Mouse (Mus musculus) gastrocnemius, postnatal 14 days (tissue): ENCODE measurements around the gene Slc25a14. TPM values are rescaled to one million over a fixed set of nuclear protein-coding genes. Genes with fewer than 3 reads are reported as not detected.

Experiments
- microRNA-seq, 2 experiments: library from miRNA; unstranded; fragments of <30 nt; microRNA quantifications; one replicate each; pipeline ENCODE4 v1.2.0; 2021
- total RNA-seq, 2 experiments: library from RNA; stranded (reverse); gene quantifications; 2 replicates each; pipeline ENCODE4 v1.2.3; 2021

Gene Slc25a14
- total RNA-seq, 2 experiments from 2014 or later, result 1.7 TPM

Small RNA genes within 50 kb of the gene (microRNA-seq; reads per million reads assigned to microRNA genes)
- gene Gm27828, result 0 reads per million in 2 experiments

Other genes starting within 250 kb of the Slc25a14 start
- gene Elf4, start 160.3 kb upstream of the Slc25a14 start, total RNA-seq, result 1 to 10 TPM; 3.9 to 4.7 TPM
- 10 to 100 TPM; 46.3 to 53.6 TPM for gene Aifm1, start 109.8 kb upstream of the Slc25a14 start, total RNA-seq
- under 1 TPM in 1 of 2 experiments, not detected in 1; 0.53 TPM for gene Rab33a, start 104.1 kb upstream of the Slc25a14 start, total RNA-seq
- 1 to 10 TPM; 6.6 to 6.7 TPM for gene Zfp280c, start 28.9 kb upstream of the Slc25a14 start, total RNA-seq
- gene Gpr119, start 51.1 kb downstream of the Slc25a14 start, total RNA-seq, result not detected
- 1 to 10 TPM; 1.3 to 1.6 TPM for gene Rbmx2, start 71.6 kb downstream of the Slc25a14 start, total RNA-seq